Mouse (Mus musculus) liver, embryonic 15.5 days (tissue): ENCODE data around the gene Utp4. TPM values are rescaled to one million over a fixed set of nuclear protein-coding genes. Genes with fewer than 3 reads are reported as not detected.
"Not testable (repeated sequence)": the region's sequence is repeated elsewhere in the genome, so short reads cannot be mapped to it uniquely, and the experiment has no call there.

Source experiments
- ATAC-seq: fragments of 200-750 bp; cut with Nextera tagmentation; 2 replicates; pipeline ENCODE4 v1.8.0; 2017; ENCODE audit warnings: moderate number of reproducible peaks, mild to moderate bottlenecking, moderate library complexity; ENCODE audit not compliant: insufficient read depth
- H3K27ac ChIP-seq: fragments of 300-500 bp; sonication (generic); replicated peaks from 2 replicates; pipeline ENCODE4 v1.5.1; 2015; ENCODE audit warnings: mild to moderate bottlenecking, inconsistent platforms
- H3K27me3 ChIP-seq: fragments of 300-500 bp; sonication (generic); 2 replicates; pipeline ENCODE4 v1.6.1; 2015; ENCODE audit warnings: mild to moderate bottlenecking, inconsistent platforms
- H3K36me3 ChIP-seq: fragments of 300-500 bp; sonication (generic); replicated peaks from 2 replicates; pipeline ENCODE4 v1.6.1; 2015; ENCODE audit warnings: moderate library complexity, mild to moderate bottlenecking, inconsistent platforms
- H3K4me1 ChIP-seq: fragments of 300-500 bp; sonication (generic); replicated peaks from 2 replicates; pipeline ENCODE4 v1.6.1; 2015; ENCODE audit warnings: inconsistent platforms
- H3K4me2 ChIP-seq: fragments of 300-500 bp; sonication (generic); 2 replicates; pipeline ENCODE4 v1.6.1; 2015; ENCODE audit warnings: moderate library complexity, mild to moderate bottlenecking, inconsistent platforms
- H3K4me3 ChIP-seq: fragments of 300-500 bp; sonication (generic); replicated peaks from 2 replicates; pipeline ENCODE4 v1.5.1; 2015; ENCODE audit warnings: mild to moderate bottlenecking, inconsistent platforms
- H3K9ac ChIP-seq: fragments of 300-500 bp; sonication (generic); 2 replicates; pipeline ENCODE4 v1.6.1; 2015; ENCODE audit warnings: moderate library complexity, mild to moderate bottlenecking, inconsistent platforms
- H3K9me3 ChIP-seq: fragments of 300-500 bp; sonication (generic); replicated peaks from 2 replicates; pipeline ENCODE4 v1.6.1; 2016; ENCODE audit warnings: inconsistent platforms
- WGBS: fragments of 180-500 bp; shearing (Covaris S2); methylation state at CpG from one replicate; pipeline ENCODE4 v1.1.7; 2015; ENCODE audit warnings: mixed read lengths; ENCODE audit not compliant: insufficient replicate concordance; 5-methylcytosine and 5-hydroxymethylcytosine counted together
- polyA plus RNA-seq: library from polyadenylated mRNA; unstranded; fragments of >200 nt; fragmentation: Nextera tagmentation; extraction: Ambion mirVana; gene quantifications from 2 replicates; pipeline ENCODE4 v1.2.1, GENCODE M21; 2015

Gene Utp4
- polyA plus RNA-seq, 1 experiment from 2014 or later, result 31.8 TPM

DNA sequence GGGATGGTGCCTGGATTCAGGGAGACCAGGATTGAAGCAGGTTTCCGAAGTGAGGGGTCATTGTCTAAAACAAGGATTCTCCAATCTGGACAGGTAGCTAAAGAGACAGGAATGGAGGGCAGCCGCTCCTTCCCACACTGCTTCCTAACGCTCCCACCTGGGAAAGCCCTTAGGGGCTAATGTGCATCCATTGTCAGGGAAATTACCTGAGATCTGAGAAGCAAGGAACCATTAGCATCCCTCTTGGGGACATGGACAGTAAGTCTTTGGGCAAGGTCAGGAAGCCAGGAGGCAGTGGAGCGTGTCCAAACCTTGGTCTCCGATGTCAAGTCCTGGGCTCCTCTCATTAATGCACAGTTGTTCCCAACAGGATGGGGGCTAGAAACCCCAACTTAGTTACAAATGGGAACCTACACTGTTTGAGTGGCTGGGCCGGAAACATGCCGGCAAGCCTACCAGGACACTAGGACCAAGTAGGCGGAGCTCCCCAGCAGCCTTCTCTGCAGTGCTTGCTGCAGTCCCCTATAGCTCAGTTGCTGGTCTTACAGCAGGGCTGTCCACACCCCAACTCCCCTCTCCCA, 20.9 kb upstream of the Utp4 start:
- no peak for ATAC-seq
- no peak overlapping the region for H3K9ac ChIP-seq
- 21% methylated on average over 8 of the region's 8 CpGs for WGBS
- peaks cover 71% of the 10 kb centered on the region for H3K27me3 ChIP-seq
- H3K9me3 ChIP-seq, result no peaks in the 10 kb centered on the region
- H3K36me3 ChIP-seq, result peaks cover 14% of the 10 kb centered on the region; the same call in 1 of the 2 replicates
- H3K4me3 ChIP-seq, result no peak overlapping the region
- no peak overlapping the region for H3K27ac ChIP-seq
- peaks cover 28% of the 10 kb centered on the region for H3K4me1 ChIP-seq
- H3K4me2 ChIP-seq, result peak overlapping the region; percentile 70

DNA sequence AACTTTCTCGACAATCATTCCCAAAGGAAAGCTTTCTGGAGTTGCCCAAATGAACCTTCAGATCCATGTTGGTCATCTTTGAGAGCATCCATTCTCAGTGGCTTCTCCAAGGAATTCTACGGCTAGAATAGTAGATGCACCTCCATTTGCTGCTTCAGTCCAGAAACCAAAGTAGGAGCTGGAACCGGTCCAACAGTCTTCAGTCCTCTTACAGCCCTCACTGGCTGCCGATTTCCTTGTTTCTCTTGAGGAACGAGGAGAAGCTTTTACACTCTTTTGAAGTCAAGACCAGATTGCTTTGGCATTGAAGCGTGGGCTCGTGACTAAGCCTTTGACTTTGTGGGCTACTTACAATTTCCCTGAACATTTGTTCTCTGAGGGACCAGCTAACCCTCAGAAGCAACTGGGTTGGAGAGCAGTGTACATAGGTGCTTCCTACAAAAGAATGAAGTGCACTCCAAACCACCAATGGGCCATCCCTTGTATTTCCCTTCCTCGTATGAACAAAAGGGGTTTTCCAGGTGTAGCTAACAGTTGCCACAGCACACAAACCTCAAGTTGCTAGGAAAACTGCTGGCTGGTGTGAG, 13.2 kb upstream of the Utp4 start:
- Histone ChIP-seq H3K9ac (no peak overlapping the region), H3K9me3 (no peaks in the 10 kb centered on the region), H3K27ac (no peak overlapping the region), H3K36me3 (peaks cover 64% of the 10 kb centered on the region), H3K27me3 (no peaks in the 10 kb centered on the region), H3K4me3 (no peak overlapping the region), H3K4me1 (no peaks in the 10 kb centered on the region), H3K4me2 (no peak overlapping the region)
- WGBS, result 78% methylated on average over 8 of the region's 8 CpGs
- ATAC-seq, result no peak

DNA sequence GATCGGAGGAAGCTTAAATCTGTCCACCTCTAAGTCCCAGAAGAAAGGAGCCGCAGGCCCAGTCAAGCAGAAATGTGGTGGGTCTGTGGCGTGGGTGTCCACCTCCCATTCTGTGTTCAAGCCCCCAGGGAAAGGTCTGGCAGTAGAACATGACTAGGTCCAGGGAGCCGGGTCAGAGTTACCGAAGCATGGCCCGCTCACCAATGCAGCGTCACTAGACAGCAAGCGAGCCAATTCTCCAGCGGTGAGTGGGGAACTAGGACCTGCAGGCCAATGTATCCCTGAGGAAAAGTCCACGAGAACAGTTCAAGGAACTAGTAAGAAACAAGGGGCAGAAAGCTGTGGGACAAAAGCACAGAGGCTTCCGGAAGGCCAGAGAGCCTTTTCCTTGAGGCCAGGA, 9.3 kb upstream of the Utp4 start:
- H3K4me3 ChIP-seq, H3K9me3 ChIP-seq, H3K4me2 ChIP-seq, H3K27ac ChIP-seq, H3K27me3 ChIP-seq, ATAC-seq, H3K4me1 ChIP-seq, H3K9ac ChIP-seq: not testable (repeated sequence)
- 87% methylated on average over 11 of the region's 11 CpGs for WGBS
- peaks cover 66% of the 10 kb centered on the region for H3K36me3 ChIP-seq

DNA sequence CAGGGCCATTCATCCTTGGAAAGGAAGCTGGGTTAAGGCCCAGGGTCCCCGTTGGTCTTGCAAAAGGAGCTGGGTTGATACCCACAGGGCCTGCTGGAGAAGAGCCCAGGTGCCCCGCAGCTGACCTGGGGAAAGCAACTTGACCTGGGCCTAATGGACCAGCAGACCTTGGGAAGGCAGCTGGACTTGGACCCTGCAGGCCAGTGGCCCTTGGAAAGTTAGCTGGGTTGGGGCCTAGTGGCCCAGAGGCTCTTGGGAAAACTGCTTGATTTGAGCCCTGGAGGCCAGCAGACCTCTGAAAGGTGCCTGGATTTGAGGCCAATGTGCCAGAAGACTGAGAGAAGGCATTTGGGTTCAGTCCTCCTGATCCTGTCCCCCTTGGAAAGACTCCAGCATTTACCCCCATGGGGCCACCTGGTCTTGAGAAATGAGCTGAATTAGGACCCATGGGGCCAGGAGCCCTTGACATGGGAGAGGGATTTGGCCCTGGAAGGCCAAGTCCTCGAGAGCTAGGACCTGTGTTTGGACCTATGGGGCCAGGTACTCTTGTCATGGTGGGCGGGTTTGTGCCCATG, 8.5 kb upstream of the Utp4 start:
- H3K4me3 ChIP-seq, H3K4me2 ChIP-seq, ATAC-seq, H3K27ac ChIP-seq, H3K9me3 ChIP-seq, H3K27me3 ChIP-seq, H3K9ac ChIP-seq, H3K4me1 ChIP-seq: not testable (repeated sequence)
- 77% methylated on average over 4 of the region's 4 CpGs for WGBS
- H3K36me3 ChIP-seq, result peaks cover 62% of the 10 kb centered on the region

DNA sequence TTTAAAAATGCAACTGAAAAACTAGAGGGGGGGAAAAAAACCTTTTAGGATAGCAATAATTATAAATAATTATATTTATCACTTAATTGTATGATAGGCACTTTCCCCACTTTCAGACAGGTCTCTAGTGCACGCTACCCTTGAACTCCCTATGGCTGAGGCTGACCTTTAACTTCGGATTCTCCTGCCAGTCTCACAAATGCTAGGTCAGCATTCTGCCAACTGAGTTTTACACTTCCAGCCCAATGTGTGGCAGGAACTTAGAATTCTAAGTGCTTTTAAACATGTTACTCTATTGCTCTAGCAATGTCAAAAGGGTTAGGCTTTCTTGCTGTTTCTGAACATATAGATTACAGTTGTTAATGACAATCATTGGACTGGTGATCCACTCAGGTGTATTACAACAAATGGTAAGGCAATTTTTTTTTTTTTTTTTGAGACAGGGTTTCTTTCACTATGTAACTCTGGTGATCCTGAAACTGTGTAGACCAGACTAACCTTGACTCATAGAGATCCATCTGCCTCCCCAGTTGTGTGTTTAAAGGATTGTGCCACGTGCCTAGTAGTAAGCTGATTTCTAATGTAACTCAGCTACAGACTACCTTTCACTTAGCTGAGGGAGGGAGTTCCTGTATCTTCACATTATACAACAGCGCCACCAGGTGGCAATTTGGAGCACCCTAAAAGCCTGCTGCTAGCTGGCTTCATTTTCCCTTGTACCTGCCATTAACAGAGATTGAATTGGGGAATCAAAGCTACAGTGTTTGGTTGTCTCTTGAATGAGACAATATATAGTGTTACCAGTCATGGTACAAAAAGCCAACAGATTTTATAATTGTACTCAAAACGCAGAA, 5.9 kb upstream of the Utp4 start:
- WGBS, result 36% methylated on average over 5 of the region's 5 CpGs
- Histone ChIP-seq H3K27me3 (no peaks in the 10 kb centered on the region), H3K9ac (no peak overlapping the region), H3K4me2 (no peak overlapping the region), H3K36me3 (peaks cover 44% of the 10 kb centered on the region), H3K9me3 (no peaks in the 10 kb centered on the region), H3K27ac (no peak overlapping the region), H3K4me3 (no peak overlapping the region), H3K4me1 (peaks cover 25% of the 10 kb centered on the region)
- ATAC-seq, result no peak

DNA sequence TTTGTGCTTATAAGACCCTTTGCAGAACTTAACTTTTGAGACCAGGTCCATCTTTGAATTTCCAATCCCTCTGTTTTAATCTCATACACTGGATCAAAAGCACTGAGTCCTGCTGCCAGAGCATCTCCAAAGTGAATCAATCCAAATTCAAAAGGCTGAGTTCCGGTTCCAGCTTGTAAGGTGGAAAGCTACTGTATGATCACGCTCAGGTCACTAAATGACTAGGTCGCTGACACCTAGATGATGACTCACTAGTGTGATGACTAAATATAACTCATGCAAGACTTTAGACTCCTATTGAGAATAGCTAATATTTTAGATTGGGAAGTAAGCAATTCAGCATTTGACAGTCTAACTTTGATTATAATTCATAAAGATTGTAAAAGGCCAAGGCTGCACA, 4.6 kb upstream of the Utp4 start:
- H3K9me3 ChIP-seq, result no peaks in the 10 kb centered on the region
- WGBS, result 78% methylated on average over 3 of the region's 3 CpGs

DNA sequence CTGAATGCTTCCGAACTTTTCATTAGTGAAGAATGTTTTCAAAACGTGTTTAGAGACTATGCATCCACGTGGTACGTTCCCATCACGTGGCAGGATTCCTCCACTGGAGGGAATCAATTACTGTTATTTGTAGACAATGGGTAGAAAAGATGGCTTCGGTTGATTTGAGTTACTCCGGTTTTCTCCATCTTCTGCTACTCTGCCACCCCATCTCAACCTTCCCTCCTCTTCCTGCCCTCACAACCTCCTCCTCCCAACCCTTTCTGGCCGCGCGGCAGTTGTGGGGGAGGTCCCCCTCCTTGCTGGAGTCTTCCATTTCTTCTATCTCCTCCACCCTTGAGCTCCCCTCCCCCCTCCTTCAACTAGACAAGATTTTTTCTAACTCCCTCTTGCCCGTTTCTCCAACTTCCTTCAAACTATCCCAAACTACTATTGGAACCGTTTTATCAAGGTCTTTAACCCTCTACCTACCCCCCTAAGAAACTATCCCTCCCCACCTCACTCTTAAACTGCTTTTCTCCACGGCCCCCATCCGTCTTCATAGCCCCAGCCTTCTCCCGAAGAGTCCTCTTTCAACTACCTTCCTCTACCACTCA, 1.1 kb upstream of the Utp4 start:
- Histone ChIP-seq H3K9ac (peak overlapping the region; percentile 88), H3K4me2 (peak overlapping the region; percentile 89), H3K4me1 (peaks cover 48% of the 10 kb centered on the region), H3K27me3 (no peaks in the 10 kb centered on the region), H3K4me3 (peak overlapping the region; percentile 94), H3K9me3 (no peaks in the 10 kb centered on the region), H3K27ac (peak overlapping the region; percentile 89), H3K36me3 (peaks cover 25% of the 10 kb centered on the region)
- WGBS, result under 1% methylated on average over 15 of the region's 15 CpGs
- no peak for ATAC-seq

More for the DNA sequence above, 4.6 kb upstream of the Utp4 start:
- no peak overlapping the region for H3K27ac ChIP-seq
- peaks cover 32% of the 10 kb centered on the region for H3K36me3 ChIP-seq
- peaks cover 27% of the 10 kb centered on the region for H3K4me1 ChIP-seq
- no peak overlapping the region for H3K4me2 ChIP-seq
- no peaks in the 10 kb centered on the region for H3K27me3 ChIP-seq
- H3K4me3 ChIP-seq, result no peak overlapping the region
- no peak overlapping the region for H3K9ac ChIP-seq
- ATAC-seq, result no peak

DNA sequence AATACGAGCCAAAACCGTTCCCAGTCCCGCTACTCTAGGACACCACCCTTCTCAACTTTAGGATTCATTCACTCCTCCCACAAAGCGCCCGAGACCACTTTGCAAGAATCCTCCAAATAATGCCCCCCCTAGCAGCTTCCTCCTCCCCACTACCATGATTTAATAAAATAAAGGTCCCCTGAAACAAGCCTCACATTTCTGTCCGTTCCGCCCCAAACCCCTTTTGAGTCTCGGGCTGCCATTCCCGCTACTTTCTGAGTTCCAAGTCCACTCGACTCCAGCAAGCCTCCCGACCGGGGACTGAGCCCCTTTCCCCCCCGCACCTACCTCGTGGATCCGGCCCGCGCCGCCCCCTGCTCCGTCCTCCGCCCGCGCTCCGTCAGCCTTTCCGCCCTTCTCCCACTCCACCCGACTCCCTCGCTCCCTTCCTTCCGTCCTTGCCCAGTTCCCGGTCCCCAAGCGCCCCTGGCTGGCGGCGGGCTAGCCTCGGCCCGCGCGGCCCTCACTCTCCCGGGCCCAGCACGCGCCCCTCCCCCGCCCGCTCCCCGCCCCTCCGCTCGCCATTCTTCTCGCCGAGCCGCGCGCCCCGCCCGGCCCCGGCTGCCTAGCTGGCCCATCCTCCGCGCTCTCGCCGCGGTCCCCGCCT, 507 bp upstream of the Utp4 start:
- WGBS, result under 1% methylated on average over 57 of the region's 57 CpGs
- peaks cover 31% of the 10 kb centered on the region for H3K36me3 ChIP-seq
- peak overlapping the region; percentile 89 for H3K27ac ChIP-seq
- peak overlapping the region; percentile 88 for H3K9ac ChIP-seq
- peak overlapping the region; percentile 89 for H3K4me2 ChIP-seq
- no peaks in the 10 kb centered on the region for H3K27me3 ChIP-seq
- H3K9me3 ChIP-seq, result no peaks in the 10 kb centered on the region
- peak; percentile 84 for ATAC-seq
- peak overlapping the region; percentile 94 for H3K4me3 ChIP-seq
- peaks cover 48% of the 10 kb centered on the region for H3K4me1 ChIP-seq

DNA sequence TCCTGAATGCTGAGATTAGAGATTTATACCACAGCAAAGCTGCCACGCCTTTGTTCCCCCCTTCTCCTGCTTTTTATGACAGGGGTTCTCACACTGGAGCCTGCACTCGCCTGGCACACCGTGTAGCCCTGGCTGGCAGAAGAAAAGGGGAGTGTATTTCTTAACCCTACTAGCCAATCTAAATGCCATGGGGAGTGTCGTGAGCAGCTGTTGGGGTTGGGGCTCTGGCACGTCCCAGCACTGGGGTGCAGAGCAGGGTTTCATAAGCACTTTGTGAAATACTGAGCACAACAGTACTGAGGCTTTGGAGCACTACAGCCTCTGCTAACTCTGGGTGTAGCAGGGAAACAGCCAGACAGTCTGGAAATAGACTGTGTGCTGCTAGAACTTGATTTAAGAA, 6.0 kb downstream of the Utp4 start:
- no peak overlapping the region for H3K4me3 ChIP-seq
- no peak overlapping the region for H3K9ac ChIP-seq
- peaks cover 14% of the 10 kb centered on the region for H3K4me1 ChIP-seq
- WGBS, result 72% methylated on average over 5 of the region's 5 CpGs
- no peaks in the 10 kb centered on the region for H3K9me3 ChIP-seq
- peaks cover 92% of the 10 kb centered on the region for H3K36me3 ChIP-seq
- no peak for ATAC-seq
- H3K27me3 ChIP-seq, result no peaks in the 10 kb centered on the region
- H3K4me2 ChIP-seq, result no peak overlapping the region
- H3K27ac ChIP-seq, result no peak overlapping the region

DNA sequence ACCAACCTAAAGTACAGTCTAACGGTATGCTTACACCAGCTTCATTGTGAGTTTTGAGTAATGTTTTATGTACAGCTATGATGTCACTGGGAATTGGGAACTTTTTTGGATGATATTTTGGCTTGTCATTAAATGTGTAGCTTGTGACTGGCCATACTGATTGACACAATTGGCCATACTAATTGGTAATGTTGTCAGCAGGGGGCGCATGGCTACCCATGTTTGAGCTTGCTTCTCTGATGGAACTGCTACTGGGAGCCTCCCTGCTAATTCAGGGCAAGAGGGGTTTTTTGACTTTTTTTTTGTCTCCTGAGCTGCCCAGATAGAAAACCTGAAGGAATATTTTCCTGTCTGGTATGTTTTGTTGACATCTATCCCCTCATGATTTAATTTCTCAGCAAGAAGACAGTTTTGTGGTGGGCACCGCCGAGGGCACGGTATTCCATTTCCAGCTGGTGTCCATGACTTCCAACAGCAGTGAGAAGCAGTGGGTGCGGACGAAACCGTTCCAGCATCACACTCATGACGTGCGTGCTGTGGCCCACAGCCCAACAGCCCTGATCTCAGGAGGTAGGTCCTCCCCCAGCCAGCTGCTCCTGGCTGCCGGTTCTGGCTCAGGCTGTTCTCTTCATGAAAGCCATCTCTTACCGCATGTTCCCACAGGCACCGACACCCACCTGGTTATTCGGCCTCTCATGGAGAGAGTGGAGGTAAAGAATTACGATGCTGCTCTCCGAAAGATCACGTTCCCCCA, 12.5 kb downstream of the Utp4 start:
- Histone ChIP-seq H3K4me3 (no peak overlapping the region), H3K36me3 (peaks cover 81% of the 10 kb centered on the region), H3K9me3 (no peaks in the 10 kb centered on the region), H3K27ac (no peak overlapping the region), H3K27me3 (no peaks in the 10 kb centered on the region), H3K4me1 (no peaks in the 10 kb centered on the region), H3K4me2 (no peak overlapping the region), H3K9ac (no peak overlapping the region)
- no peak for ATAC-seq
- WGBS, result 88% methylated on average over 17 of the region's 17 CpGs
